Mouse (Mus musculus) spleen, embryonic (tissue): ENCODE measurements around the gene Ndufs5.

Experiments used
- CTCF ChIA-PET: fragments of 350-600 bp; sonication (Branson Sonifier 250); formaldehyde crosslinking; loops from one replicate; lab custom pipeline; 2022; lab: Charles Lee

Ndufs5 gene

DNA sequence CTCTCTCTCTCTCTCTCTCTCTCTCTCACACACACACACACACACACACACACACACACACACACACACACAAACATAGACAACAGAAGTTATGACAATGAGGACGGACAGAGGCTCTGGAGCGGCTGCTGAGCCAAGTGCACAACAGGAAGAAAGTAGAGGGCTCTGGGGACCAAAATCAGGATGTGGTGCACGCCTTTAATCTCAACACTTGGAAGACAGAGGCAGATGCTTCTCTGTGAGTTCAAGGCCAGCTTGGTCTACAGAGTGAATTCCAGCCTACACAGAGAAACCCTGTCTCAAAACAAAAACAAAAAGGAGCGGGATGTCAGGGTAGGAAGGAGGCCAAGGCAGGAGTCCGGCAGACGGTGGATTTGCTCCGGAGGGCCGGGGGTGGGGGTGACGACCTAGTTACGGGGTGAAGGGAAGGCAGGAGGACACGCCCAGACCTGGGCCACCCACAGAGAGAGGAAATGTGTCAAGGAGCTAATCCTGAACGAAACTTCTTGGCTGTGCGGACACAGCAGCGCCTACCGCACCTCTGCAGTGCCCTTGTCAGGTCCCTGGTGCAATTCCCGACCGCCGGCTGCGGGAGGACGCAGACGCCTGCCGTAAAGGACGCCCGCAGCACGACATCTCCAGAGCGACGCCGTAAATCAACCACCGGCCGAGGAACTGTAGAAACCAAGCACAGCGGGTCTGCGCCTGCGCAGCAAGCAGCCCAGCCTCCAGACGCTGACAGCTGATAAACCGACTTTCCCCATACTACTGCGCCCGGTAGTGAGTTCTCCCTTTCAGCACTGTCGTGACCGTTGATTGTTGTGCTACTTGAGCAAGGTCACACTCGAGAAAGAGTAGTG is at the start of gene Ndufs5:
TSS of gene Ndufs5 (minus strand) at position 629 of the 860 bp plus-strand sequence.
- CTCF ChIA-PET, result interaction anchor here (0.7 kb wide), 1 partner anchor 63 kb away, joined by 3 read pairs; no protein-coding TSS in a partner anchor

- CTCF ChIA-PET, result no interaction called here
Measured at GRCm38 (mm10) chr4:123765071-123765470, 47.1 kb upstream of the Ndufs5 start.

DNA sequence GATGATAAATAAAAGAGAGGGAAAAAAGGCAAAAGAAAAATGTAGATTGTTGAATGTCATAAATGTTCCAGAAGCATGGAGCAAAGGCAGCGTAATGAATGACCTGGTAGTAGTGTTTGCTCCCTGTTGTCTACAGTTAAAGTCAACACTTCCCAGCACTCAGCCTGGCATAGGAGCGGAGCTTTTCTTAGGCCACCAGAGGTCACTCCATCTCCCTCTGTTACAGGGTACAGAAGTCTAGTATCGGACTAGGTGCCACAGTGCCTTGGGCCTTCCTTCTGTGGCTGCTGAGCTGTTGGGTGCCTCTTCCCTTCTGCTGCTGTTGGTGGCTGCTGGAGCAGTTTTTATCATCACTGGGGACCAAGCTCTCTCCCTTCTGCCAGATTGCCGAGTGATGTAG is 40.3 kb upstream of the Ndufs5 start:
- CTCF ChIA-PET, result no interaction called here

DNA sequence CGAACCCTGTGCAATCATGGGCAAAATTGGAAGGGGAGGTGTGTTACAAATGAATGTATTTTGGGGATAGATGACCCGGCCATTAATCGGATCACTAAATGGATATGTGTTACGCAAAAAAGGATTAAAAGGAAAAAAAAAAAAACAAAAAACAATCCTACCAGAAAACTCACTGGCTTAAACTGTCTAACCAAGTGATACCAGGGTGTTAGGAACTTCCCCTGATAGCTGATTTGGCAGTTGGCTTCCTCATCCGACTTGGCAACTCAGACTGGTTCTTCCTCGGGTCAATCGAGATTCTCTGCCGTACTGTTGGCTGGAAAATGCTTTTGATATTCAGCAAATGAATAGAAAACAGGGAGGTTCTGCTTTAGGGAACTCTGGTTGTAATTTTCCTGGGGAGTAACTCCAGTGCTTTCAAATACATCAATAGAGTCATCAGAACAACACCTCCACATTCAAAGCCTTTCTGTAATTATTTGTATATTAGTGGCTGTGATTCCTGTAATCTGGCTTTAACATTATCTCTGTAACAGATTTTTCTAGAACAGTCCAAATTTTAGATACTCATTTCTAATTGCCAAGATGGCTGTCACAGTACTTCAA is 32.8 kb upstream of the Ndufs5 start:
- CTCF ChIA-PET, result no interaction called here

DNA sequence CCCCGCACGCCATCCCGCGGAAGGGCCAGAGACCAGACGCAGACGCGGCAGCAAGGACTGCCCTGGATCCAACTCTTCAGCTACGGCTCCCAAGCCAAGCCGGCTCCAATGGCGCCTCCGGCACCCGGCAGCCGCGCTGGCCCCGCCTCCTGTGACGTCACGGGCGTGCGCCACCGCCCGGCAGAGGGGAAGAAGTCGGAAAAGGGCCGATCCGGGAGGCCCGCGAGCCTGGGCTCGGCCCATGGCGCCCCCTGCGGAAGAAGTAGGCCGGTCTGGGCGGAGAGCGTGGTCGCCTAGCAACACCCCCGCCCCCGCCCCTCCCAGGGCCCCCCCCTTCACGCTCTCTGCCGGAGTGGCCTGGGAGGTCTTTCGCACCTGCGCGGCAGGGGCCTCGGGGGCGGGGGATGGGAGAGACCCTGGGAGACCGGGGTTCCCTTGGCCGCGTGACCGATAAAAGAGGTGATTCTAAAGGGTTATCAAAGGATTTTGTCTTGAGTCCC is 32.2 kb upstream of the Ndufs5 start, which contains the start of gene Akirin1:
TSS of gene Akirin1 (minus strand) at position 194 of the 500 bp plus-strand sequence.
- CTCF ChIA-PET, result no interaction called here

GRCm38 (mm10) chr4:123749484-123750130 is 31.6 kb upstream of the Ndufs5 start:
- CTCF ChIA-PET, result no interaction called here

DNA sequence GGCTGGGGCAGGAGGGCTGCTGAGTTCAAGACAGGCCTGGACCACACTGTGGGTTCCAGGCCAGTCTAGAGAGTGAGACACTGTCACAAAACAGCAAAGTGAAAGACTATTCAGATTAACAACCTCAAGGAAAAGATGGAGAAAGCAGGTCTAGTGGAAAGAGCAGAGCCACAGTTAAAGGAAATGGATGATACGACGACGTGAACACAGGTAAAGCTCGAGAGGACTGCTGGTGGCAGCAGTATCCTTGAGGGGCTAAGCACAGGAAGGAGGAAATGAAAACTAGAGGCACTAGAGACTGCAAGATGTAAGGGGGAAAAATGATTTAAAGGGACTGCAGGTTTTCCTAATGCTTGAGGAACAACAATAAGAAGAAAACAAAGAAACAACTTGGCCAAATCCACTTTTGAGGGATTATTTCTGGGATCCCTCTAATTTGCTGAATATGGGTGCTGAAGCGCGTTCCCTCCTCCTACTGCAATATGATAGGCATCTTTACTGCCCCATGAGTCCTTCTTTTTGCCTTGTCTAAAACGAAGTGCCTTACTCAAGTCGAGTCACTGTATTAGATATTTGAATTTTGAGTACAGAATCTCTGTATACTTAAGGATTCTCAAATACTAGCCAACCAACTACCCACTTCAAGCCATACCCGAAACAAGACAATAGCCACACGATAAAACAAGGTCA is 30.9 kb upstream of the Ndufs5 start:
- CTCF ChIA-PET, result no interaction called here

DNA sequence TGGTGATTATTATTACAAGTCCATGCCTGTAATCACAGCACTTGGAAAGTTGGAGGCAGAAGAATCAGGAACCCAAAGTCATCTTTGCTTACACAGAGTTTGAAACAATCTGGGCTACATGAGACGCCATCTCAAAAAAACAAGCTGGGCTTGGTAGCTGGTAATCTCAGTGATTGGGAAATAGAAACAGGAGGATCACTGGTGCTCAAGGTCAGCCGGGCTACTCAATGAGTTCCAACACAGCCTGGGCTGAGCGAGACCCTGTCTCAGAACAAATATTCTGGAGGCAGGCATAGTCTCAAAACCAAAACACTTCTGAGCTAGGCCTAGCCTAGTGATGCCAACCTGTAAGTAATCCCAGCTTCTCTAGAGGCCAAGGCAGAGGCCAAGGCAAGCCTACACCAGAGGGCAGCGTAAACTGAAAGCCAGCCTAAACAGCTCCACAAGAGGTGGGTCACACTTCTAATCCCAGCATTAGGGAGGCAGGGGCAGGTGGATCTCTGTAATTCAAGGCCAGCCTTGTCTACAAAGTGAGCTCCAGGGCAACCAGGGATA is 27.3 kb upstream of the Ndufs5 start:
- CTCF ChIA-PET, result no interaction called here

- CTCF ChIA-PET, result no interaction called here
Measured at GRCm38 (mm10) chr4:123742891-123743290, 24.9 kb upstream of the Ndufs5 start.

DNA sequence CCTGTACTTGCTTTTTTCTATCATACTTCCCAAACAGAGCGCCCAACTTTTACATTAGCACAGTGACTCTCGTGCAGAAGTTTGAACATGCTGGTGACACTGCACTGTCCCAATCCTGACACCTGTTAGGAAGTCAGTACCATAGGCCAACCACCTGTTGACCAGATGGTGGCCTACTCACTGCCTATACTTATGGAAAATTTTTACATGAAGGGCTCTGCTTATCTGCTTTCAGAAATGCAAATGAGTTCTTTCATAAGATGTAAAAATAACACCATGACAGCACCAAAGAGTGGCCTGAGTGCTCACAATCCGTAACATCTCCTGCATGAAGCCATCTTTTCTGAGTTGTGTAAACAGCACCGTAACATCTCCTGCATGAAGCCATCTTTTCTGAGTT is 20.7 kb upstream of the Ndufs5 start:
- CTCF ChIA-PET, result no interaction called here

DNA sequence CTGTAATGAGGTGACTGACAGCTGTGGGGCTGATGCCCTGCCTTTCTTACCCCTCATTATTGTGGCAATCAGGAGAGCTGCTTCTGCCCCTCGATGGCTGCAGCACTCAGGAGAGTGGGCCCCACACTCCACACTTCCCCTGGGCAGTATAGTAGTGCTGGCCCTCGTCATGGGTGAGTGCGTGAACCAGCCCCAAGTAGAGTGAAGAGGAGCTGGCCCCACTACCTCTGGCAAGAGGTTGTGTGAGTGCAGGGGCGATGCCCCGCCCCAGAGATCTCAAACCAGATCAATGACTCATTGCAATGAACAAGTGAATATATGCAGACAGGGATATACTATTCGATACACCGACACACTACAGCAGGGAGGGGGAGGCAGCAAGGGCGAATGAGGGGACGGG is 15.5 kb upstream of the Ndufs5 start:
- CTCF ChIA-PET, result no interaction called here

GRCm38 (mm10) chr4:123732921-123733320 is 14.9 kb upstream of the Ndufs5 start:
- CTCF ChIA-PET, result no interaction called here

- CTCF ChIA-PET, result interaction anchor here (0.5 kb wide), 1 partner anchor 494 kb away, joined by 3 read pairs; no protein-coding TSS in a partner anchor
Measured at GRCm38 (mm10) chr4:123732163-123732910, 14.3 kb upstream of the Ndufs5 start.

DNA sequence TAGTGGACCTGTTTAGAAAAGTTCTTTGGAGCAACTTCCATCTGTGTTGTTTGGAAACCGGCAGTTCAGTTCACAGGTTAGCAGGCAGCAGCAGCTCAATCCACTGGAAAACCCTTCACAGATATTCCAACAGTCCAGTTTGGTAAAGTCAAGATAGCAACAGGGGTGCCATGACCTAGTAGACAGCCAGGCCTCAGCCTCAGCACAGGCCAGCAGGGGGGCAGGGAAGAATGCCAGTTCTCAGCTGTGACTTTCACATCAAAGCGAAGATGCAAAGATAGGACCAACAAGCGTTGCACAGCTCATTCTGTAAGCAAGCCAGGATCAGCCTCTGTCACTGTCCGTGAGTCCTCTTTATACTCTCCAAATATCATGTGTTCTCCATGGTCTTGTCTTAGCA is 3.8 kb upstream of the Ndufs5 start:
- CTCF ChIA-PET, result no interaction called here

DNA sequence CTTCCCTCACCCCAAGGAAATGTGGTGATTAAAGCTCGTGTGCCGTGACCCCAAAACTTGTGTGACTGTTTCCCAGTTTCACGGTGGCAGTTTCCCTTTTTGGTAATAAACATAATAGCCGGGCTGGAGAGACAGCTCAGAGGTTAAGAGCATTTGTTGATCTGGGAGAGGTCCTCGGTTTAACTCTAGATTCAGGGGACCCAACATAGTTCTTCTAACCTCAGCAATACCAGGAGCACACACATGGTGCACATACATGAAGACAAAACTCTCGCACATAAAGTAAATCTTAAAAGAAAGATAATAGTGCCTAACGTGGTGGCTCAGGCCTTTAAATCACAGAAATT is 405 bp upstream of the Ndufs5 start:
- CTCF ChIA-PET, result interaction anchor here (0.7 kb wide), 1 partner anchor 62 kb away, joined by 3 read pairs; no protein-coding TSS in a partner anchor

GRCm38 (mm10) chr4:123712431-123712830 is 5.6 kb downstream of the Ndufs5 start:
- CTCF ChIA-PET, result no interaction called here

DNA sequence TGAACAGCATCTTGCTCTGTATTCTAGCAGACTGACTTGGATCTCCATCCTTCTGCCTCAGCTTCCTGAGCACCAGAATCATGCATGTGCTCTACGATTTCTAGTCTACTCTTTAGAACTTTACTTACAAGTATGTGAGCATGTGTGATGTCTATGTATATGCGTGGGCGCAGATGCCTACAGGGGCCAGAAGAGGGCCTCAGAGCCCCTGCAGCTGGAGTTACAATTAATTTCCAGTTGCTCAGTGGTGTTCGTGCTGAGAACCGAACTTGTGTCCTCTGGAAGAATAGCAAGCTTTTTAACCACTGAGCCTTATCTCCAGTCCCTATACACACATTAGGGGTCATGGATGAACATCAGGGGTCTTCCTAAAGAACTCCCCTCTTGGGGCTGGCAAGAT is 10.7 kb downstream of the Ndufs5 start:
- CTCF ChIA-PET, result no interaction called here

GRCm38 (mm10) chr4:123705340-123705739 is 12.7 kb downstream of the Ndufs5 start:
- CTCF ChIA-PET, result no interaction called here

GRCm38 (mm10) chr4:123693384-123693783 is 24.6 kb downstream of the Ndufs5 start:
- CTCF ChIA-PET, result no interaction called here

GRCm38 (mm10) chr4:123692071-123692470 is 25.9 kb downstream of the Ndufs5 start:
- CTCF ChIA-PET, result no interaction called here

DNA sequence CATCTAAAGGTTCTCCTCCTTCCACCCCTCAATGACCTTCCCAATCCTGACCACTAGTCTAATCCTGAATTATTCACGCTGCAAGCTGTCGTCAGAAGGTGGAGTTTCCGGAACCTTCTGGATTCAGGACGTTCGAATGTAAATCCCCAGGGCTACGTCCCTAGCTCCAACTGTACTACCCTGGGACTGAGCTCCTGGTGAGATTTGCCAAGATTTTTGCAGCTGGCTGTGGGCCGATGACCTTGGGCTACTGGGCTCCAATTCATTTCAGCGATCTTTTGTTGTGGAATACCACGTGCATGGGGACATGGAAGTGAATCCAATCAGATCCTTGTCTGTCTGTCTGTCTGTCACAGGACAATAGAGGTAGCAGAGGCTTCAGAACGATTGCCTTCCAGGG is 27.7 kb downstream of the Ndufs5 start:
- CTCF ChIA-PET, result no interaction called here
